Mouse (Mus musculus) intestine, postnatal 0 days (tissue): ENCODE measurements around the gene Vps33b. TPM values are rescaled to one million over a fixed set of nuclear protein-coding genes. Genes with fewer than 3 reads are reported as not detected.

Experiments used
- ATAC-seq: fragments of 200-750 bp; cut with Nextera tagmentation; 2 replicates; pipeline ENCODE4 v1.8.0; 2017; ENCODE audit warnings: mild to moderate bottlenecking, moderate TSS enrichment, moderate library complexity
- H3K27ac ChIP-seq: fragments of 300-500 bp; sonication (generic); 2 replicates; pipeline ENCODE4 v1.5.1; 2014; ENCODE audit warnings: mild to moderate bottlenecking, low read depth, low read length, moderate library complexity
- H3K27me3 ChIP-seq: fragments of 300-500 bp; sonication (generic); replicated peaks from 2 replicates; pipeline ENCODE4 v1.6.1; 2014; ENCODE audit warnings: low read length, mixed read lengths; ENCODE audit not compliant: control insufficient read depth, insufficient read depth
- H3K36me3 ChIP-seq: fragments of 300-500 bp; sonication (generic); 2 replicates; pipeline ENCODE4 v1.6.1; 2014; ENCODE audit warnings: mild to moderate bottlenecking, moderate library complexity; ENCODE audit not compliant: control insufficient read depth, insufficient read depth
- H3K4me1 ChIP-seq: fragments of 300-500 bp; sonication (generic); replicated peaks from 2 replicates; pipeline ENCODE4 v1.6.1; 2014; ENCODE audit warnings: antibody characterized with exemption, low read length, mixed read lengths; ENCODE audit not compliant: control insufficient read depth, insufficient read depth
- H3K4me2 ChIP-seq: fragments of 300-500 bp; sonication (generic); replicated peaks from 2 replicates; pipeline ENCODE4 v1.6.1; 2014; ENCODE audit warnings: low read depth, mild to moderate bottlenecking, moderate library complexity
- H3K4me3 ChIP-seq: fragments of 300-500 bp; sonication (generic); 2 replicates; pipeline ENCODE4 v1.5.1; 2014; ENCODE audit warnings: low read depth, low read length
- H3K9ac ChIP-seq: fragments of 300-500 bp; sonication (generic); 2 replicates; pipeline ENCODE4 v1.6.1; 2014; ENCODE audit warnings: mild to moderate bottlenecking, low read depth, low read length
- H3K9me3 ChIP-seq: fragments of 300-500 bp; sonication (generic); 2 replicates; pipeline ENCODE4 v1.6.1; 2016; ENCODE audit warnings: mixed run types; ENCODE audit not compliant: control insufficient read depth
- CTCF ChIP-seq: sonication (generic); IDR thresholded peaks from 2 replicates; pipeline ENCODE4 v1.5.1; 2016; ENCODE audit warnings: low read depth, mild to moderate bottlenecking, control low read depth, antibody characterized with exemption, moderate library complexity
- WGBS: fragments of 180-500 bp; shearing (Covaris S2); extraction: QIAGEN DNeasy Blood & Tissue Kit; methylation state at CpG from one replicate; pipeline ENCODE4 v1.1.7; 2014; 5-methylcytosine and 5-hydroxymethylcytosine counted together
- polyA plus RNA-seq: library from polyadenylated mRNA; unstranded; fragments of >200 nt; fragmentation: Nextera tagmentation; extraction: Ambion mirVana; gene quantifications from 2 replicates; pipeline ENCODE4 v1.2.1, GENCODE M21; 2015

The Vps33b gene
- polyA plus RNA-seq, result 11.7 and 12.9 TPM in 2 replicates

DNA sequence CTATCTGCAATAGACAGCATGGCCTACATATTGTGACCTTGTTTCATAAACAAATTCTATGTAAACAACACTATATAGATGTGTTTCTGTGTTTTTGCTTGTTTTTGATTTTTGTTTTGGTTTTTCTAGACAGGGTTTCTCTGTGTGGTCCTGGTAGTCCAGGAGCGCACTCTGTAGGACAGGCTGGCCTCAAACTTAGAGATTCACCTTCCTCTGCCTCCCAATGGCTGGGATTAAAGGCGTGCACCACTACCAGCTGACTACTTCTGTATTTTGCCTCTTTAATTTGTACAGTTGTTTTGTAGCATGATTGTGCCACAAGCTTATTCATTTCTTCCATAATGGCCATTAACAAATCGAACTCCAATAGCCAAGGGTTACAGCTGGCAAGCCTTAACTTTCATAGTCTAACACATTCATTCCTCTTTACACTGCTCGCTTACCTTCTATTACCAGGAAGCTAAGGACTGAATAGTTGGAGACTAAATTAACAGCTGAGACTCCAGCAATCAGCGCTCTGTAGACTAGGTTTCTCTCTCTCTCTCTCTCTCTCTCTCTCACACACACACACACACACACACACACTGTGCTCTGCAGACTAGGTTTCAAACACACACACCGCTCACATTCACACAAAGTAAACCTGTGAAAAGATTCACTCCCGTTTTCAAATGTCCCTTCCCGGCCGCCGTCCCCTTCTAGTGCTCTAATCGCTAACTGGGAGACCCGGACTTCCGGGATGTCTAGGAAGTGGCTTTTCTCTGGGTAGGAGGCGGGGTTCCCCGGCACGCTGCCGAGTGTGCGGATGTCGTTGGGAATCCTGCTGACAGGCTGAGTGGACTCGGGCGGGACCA, at the start of gene Vps33b:
Vps33b (plus strand) TSS at position 753 of the 854 bp plus-strand sequence.
- H3K4me3 ChIP-seq, result peak within 1 kb of the TSS; percentile 71
- TF ChIP-seq CTCF, result no peak
- peaks cover 4% of the 10 kb centered on the region; the same call in 1 of the 2 replicates for H3K4me1 ChIP-seq
- WGBS, result 3% methylated on average over 21 of the region's 21 CpGs
- H3K27me3 ChIP-seq, result no peaks in the 10 kb centered on the region
- peaks cover 35% of the 10 kb centered on the region for H3K36me3 ChIP-seq
- no peaks in the 10 kb centered on the region for H3K9me3 ChIP-seq
- peak within 1 kb of the TSS; percentile 84 for H3K27ac ChIP-seq
- H3K9ac ChIP-seq, result peak within 1 kb of the TSS; percentile 78
- peak; percentile 94 for ATAC-seq
- H3K4me2 ChIP-seq, result peak within 1 kb of the TSS; percentile 97

DNA sequence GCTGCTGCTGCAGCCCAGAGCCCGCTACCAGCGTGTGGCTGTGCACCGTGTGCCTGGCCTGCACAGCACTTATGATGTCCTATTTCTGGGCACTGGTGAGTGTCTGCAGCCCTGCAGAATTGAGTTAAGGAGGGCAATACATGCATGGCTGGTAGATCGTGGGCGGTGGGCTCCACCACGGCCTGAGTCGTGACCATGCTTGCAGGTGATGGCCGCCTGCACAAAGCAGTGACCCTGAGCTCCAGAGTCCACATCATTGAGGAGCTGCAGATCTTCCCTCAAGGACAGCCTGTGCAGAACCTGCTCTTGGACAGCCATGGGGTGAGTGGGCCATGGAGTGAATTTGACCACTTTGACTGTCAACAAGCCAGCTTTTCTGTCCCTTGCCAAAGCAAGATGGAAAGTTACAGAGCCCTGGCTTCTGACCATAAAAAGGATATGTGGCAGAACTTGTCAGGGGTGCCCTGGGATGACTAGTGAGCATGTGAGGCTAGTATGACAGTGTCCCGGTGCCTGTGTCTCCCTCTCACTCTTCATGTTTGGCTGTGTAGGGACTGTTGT, 49.1 kb upstream of the Vps33b start:
- Histone ChIP-seq H3K4me1 (no peaks in the 10 kb centered on the region), H3K27me3 (no peaks in the 10 kb centered on the region), H3K27ac (no peak overlapping the region), H3K9me3 (no peaks in the 10 kb centered on the region), H3K36me3 (peaks cover 91% of the 10 kb centered on the region), H3K4me2 (no peak overlapping the region), H3K9ac (no peak overlapping the region), H3K4me3 (no peak overlapping the region)
- ATAC-seq, result no peak
- TF ChIP-seq CTCF, result no peak
- 93% methylated on average over 9 of the region's 9 CpGs for WGBS

- H3K4me2 ChIP-seq, result no peak overlapping the region
- TF ChIP-seq CTCF, result no peak
- WGBS, result 81% methylated on average over 4 of the region's 4 CpGs
- H3K36me3 ChIP-seq, result peaks cover 90% of the 10 kb centered on the region
- H3K4me1 ChIP-seq, result no peaks in the 10 kb centered on the region
- no peak for ATAC-seq
- H3K27me3 ChIP-seq, result no peaks in the 10 kb centered on the region
- H3K4me3 ChIP-seq, result no peak overlapping the region
- H3K9me3 ChIP-seq, result no peaks in the 10 kb centered on the region
- H3K9ac ChIP-seq, result no peak overlapping the region
- no peak overlapping the region for H3K27ac ChIP-seq
Measured at GRCm38 (mm10) chr7:80221179-80221750, 48.2 kb upstream of the Vps33b start.

GRCm38 (mm10) chr7:80227065-80227464, 42.4 kb upstream of the Vps33b start:
- TF ChIP-seq CTCF, result peak; percentile 47
- Histone ChIP-seq H3K4me2 (no peak overlapping the region), H3K36me3 (peaks cover 62% of the 10 kb centered on the region), H3K4me3 (no peak overlapping the region), H3K9ac (no peak overlapping the region), H3K9me3 (no peaks in the 10 kb centered on the region), H3K4me1 (no peaks in the 10 kb centered on the region), H3K27me3 (no peaks in the 10 kb centered on the region), H3K27ac (no peak overlapping the region; the same call in 1 of the 2 replicates)
- no peak for ATAC-seq
- WGBS, result 84% methylated on average over 4 of the region's 4 CpGs

- peak overlapping the region; percentile 88 for H3K4me2 ChIP-seq
- peaks cover 34% of the 10 kb centered on the region for H3K36me3 ChIP-seq
- WGBS, result 54% methylated on average over 6 of the region's 6 CpGs
- H3K4me1 ChIP-seq, result 0 out of 2 replicates have a peak, but pooled peaks cover 4% of the 10 kb centered on the region
- no peak overlapping the region for H3K4me3 ChIP-seq
- no peak overlapping the region for H3K9ac ChIP-seq
- H3K27me3 ChIP-seq, result no peaks in the 10 kb centered on the region
- ATAC-seq, result no peak
- H3K9me3 ChIP-seq, result no peaks in the 10 kb centered on the region
- 0 out of 2 replicates have a peak overlapping the region, but pooled peaks have one; percentile 98 for H3K27ac ChIP-seq
- TF ChIP-seq CTCF, result no peak
Measured at GRCm38 (mm10) chr7:80230196-80230595, 39.3 kb upstream of the Vps33b start.

GRCm38 (mm10) chr7:80231971-80232488, 37.4 kb upstream of the Vps33b start:
- H3K9me3 ChIP-seq, result no peaks in the 10 kb centered on the region
- H3K4me1 ChIP-seq, result 0 out of 2 replicates have a peak, but pooled peaks cover 4% of the 10 kb centered on the region
- no peak for TF ChIP-seq CTCF
- peak overlapping the region; percentile 98 for H3K27ac ChIP-seq
- WGBS, result under 1% methylated on average over 29 of the region's 29 CpGs
- no peaks in the 10 kb centered on the region for H3K27me3 ChIP-seq
- peak overlapping the region; percentile 88 for H3K4me2 ChIP-seq
- peak overlapping the region; percentile 79 for H3K9ac ChIP-seq
- peak; percentile 84 for ATAC-seq
- H3K4me3 ChIP-seq, result peak overlapping the region; percentile 71
- H3K36me3 ChIP-seq, result peaks cover 18% of the 10 kb centered on the region
